Mouse (Mus musculus) midbrain, embryonic 15.5 days (tissue): ENCODE results near the gene Kdr. TPM values are rescaled to one million over a fixed set of nuclear protein-coding genes. Genes with fewer than 3 reads are reported as not detected.

Experiments used
- microRNA-seq: library from miRNA; unstranded; fragments of <30 nt; microRNA quantifications from one replicate; pipeline ENCODE4, GENCODE M21; 2016
- polyA plus RNA-seq: library from polyadenylated mRNA; unstranded; fragments of >200 nt; fragmentation: Nextera tagmentation; extraction: Ambion mirVana; gene quantifications from 2 replicates; pipeline ENCODE4 v1.2.1, GENCODE M21; 2015

The Kdr gene
- polyA plus RNA-seq, 1 experiment from 2014 or later: 25.4 TPM

Small RNAs within 50 kb of the gene (microRNA-seq; reads per million reads assigned to microRNA genes)
- not detected for gene Gm25374

Other genes starting within 250 kb of the Kdr start
- gene Srd5a3, start 161.8 kb upstream of the Kdr start, polyA plus RNA-seq: 15.5 and 17.8 TPM in 2 replicates
- gene Tmem165, start 205.4 kb upstream of the Kdr start, polyA plus RNA-seq: 42.2 and 43.0 TPM in 2 replicates